Mouse (Mus musculus): Measurements from ENCODE around the gene Tceal1.
"Not testable (repeated sequence)": the region's sequence is repeated elsewhere in the genome, so short reads cannot be mapped to it uniquely, and the experiment has no call there.

DNA sequence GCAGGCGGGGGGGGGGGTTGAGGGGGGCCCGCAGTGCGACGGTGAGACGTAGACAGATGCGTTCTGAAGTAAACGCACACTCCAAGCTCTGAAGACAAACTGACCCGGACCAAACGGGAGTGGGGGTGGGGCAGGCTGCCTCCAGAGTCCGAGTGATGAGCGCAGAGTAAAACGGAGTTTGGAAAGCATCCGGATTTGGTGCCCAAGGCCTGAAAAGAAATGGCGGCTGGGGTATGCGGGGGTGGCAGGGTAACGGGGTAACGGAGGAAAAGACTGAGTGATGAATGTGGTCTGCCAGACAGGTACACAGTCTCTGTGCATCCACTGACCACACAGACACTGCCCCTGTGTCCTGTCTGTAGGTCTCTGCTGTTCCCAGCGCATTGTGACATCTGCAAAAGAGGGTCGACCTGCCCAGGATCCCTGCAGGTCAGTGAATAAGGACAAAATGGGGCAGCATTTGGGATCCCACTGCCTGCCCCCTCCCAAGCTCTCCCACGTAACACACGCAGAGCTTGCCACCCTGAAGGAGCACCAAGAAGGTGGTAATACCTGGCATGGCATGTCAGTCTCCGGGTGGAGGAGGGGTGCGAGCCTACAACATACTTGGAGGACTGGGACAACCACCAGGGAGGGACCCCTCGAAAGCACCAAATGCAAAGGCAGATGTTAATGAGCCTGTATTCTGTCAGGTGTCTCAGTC lies 40.9 kb upstream of the Tceal1 start:
- not testable (repeated sequence) for TF ChIP-seq USF1 (IDR thresholded peaks at IDR 0.05; ENCODE audit: low read depth); MYOD1 (IDR thresholded peaks at IDR 0.05; ENCODE audit: control insufficient read depth in 1 of 3, insufficient read length in 2 of 3, low read depth in 2 of 3)

Measured in myocyte (in vitro differentiated cells).